Mouse (Mus musculus) hindbrain, embryonic 12.5 days (tissue): Measurements from ENCODE around the gene Rnf222. TPM values are rescaled to one million over a fixed set of nuclear protein-coding genes. Genes with fewer than 3 reads are reported as not detected.

Experiments used
- ATAC-seq: fragments of 200-750 bp; cut with Nextera tagmentation; 2 replicates; pipeline ENCODE4 v1.8.0; 2017; ENCODE audit warnings: moderate TSS enrichment; ENCODE audit not compliant: low FRiP score
- H3K27ac ChIP-seq: fragments of 300-500 bp; sonication (generic); 2 replicates; pipeline ENCODE4 v1.5.1; 2016; ENCODE audit warnings: mild to moderate bottlenecking
- H3K27me3 ChIP-seq: fragments of 300-500 bp; sonication (generic); 2 replicates; pipeline ENCODE4 v1.6.1; 2016; ENCODE audit warnings: mild to moderate bottlenecking
- H3K36me3 ChIP-seq: fragments of 300-500 bp; sonication (generic); 2 replicates; pipeline ENCODE4 v1.6.1; 2016; ENCODE audit warnings: mild to moderate bottlenecking
- H3K4me1 ChIP-seq: fragments of 300-500 bp; sonication (generic); 2 replicates; pipeline ENCODE4 v1.6.1; 2016
- H3K4me2 ChIP-seq: fragments of 300-500 bp; sonication (generic); replicated peaks from 2 replicates; pipeline ENCODE4 v1.6.1; 2016; ENCODE audit warnings: mild to moderate bottlenecking
- H3K4me3 ChIP-seq: fragments of 300-500 bp; sonication (generic); 2 replicates; pipeline ENCODE4 v1.5.1; 2016; ENCODE audit warnings: mild to moderate bottlenecking
- H3K9ac ChIP-seq: fragments of 300-500 bp; sonication (generic); 2 replicates; pipeline ENCODE4 v1.6.1; 2016; ENCODE audit warnings: mild to moderate bottlenecking, moderate library complexity
- H3K9me3 ChIP-seq: fragments of 300-500 bp; sonication (generic); replicated peaks from 2 replicates; pipeline ENCODE4 v1.6.1; 2016; ENCODE audit warnings: mild to moderate bottlenecking
- WGBS: fragments of 180-500 bp; shearing (Covaris S2); methylation state at CpG from one replicate; pipeline ENCODE4 v1.1.7; 2016; 5-methylcytosine and 5-hydroxymethylcytosine counted together
- polyA plus RNA-seq: library from polyadenylated mRNA; unstranded; fragments of >200 nt; fragmentation: Nextera tagmentation; extraction: Ambion mirVana; gene quantifications from 2 replicates; pipeline ENCODE4 v1.2.1, GENCODE M21; 2016

Gene Rnf222
- polyA plus RNA-seq, result 0.07 TPM in 1 of 2 replicates, not detected in the other

DNA sequence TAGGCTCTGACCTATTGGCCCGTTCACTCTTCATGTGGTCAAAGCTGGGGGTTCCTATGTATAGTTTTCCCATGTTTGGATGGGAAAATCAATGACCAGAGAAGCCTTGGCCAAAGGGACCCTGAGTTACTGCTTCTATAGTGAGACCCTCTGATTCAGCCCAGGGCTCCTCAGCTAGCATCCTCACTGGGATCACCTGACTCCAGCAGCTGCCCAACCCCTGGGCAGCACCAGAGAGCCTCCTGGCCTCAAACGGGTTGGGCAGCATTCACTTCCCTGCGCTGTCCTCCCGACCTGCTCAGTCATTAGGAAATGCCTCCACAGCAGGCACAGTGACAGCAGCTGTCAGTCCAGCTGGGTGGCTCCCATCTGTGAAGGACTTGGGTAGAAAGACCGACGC, at the start of gene Rnf222:
Gene Rnf222, plus strand, starts transcription at position 301 of the 400 bp plus-strand sequence.
- WGBS, result 35% methylated on average over 6 of the region's 6 CpGs
- no peak for ATAC-seq
- no peak within 1 kb of the TSS for H3K9ac ChIP-seq
- no peak within 1 kb of the TSS for H3K4me3 ChIP-seq
- H3K4me2 ChIP-seq, result no peak within 1 kb of the TSS
- H3K4me1 ChIP-seq, result no peaks in the 10 kb centered on the region
- no peaks in the 10 kb centered on the region for H3K9me3 ChIP-seq
- H3K27ac ChIP-seq, result no peak within 1 kb of the TSS
- H3K27me3 ChIP-seq, result no peaks in the 10 kb centered on the region
- H3K36me3 ChIP-seq, result no peaks in the 10 kb centered on the region

DNA sequence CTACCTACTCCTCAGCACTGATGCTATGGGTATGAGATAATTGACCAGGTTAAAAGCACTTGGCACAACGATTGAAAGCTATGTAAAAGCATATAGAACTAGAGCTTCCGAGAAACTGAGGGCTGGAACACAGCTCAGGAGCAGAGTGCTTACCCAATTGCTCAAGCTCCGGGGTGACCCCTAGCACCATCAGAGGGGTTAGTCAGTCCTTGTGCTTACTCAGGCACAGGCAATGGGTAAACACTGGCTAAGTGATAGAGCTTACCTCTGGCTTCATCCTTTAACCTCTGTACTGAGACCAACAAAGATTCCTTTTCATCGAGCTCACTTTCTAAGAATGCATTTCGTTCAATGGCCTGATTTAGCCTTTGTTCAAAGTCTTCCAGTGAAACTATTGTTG, 48.7 kb upstream of the Rnf222 start:
- no peaks in the 10 kb centered on the region for H3K27me3 ChIP-seq
- WGBS, result 66% methylated on average over 5 of the region's 5 CpGs
- no peak overlapping the region for H3K4me2 ChIP-seq
- H3K9ac ChIP-seq, result no peak overlapping the region
- ATAC-seq, result no peak
- no peaks in the 10 kb centered on the region for H3K4me1 ChIP-seq
- no peak overlapping the region for H3K27ac ChIP-seq
- no peaks in the 10 kb centered on the region for H3K9me3 ChIP-seq
- H3K36me3 ChIP-seq, result peaks cover 58% of the 10 kb centered on the region
- no peak overlapping the region for H3K4me3 ChIP-seq

DNA sequence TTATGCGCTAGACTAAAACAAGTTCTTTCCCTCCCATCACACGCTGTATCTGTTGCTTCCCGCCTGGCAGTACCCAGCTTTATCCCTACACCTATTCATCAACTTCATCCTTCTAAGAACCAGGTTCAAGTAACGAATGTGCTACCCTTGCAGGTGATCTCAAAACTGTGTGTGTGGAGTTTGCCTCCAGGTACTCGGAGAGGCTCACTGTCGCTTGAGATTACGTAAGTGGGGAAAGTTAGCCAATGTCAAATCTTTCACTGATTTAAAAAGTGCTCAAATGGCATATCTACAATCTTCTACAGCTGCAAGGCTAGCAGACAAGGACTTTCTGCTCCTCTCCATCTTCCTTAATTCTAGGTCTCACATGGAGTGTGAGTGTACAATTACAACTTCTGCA, 37.5 kb upstream of the Rnf222 start:
- Histone ChIP-seq H3K4me2 (peak overlapping the region; percentile 76), H3K9ac (no peak overlapping the region)
- ATAC-seq, result no peak

DNA sequence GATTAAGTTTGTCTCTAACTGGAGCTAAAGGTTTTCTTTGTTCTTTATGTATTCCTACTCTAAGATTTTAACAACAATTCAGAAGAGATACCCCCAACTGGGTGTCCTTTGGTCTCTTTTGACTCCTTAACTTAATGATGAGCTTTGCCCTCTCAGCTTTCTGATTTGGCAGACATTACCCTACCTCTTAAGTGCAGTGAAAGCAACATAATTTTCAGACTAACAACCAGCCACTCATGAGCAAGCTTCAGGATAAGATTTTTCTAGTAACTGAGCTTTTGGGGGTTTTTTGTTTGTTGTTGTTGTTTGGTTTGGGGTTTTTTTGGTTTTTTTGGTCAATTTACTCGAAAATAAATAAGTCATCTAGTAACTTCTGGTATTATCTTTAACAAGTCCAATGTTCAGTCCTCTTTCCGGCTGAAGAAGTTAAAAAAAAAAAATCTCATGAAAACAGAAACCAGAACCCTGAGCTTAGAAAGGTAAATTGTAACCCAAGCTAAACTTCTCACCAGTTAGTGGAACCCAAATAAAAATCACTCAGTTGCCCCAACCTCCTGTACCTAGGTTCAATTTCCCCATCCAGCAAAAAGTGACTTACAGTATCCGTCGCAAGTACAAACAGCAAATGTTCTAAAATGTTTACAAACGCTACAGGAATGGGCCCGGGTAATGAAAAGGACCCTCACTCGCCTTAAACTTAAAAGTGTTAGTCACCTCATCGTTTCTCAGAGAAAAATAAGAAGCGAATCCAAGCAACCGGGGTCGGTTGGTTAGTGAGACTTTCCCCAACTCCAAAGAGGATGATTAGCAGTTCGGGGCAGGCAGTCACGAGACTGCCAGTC, 36.5 kb upstream of the Rnf222 start:
- peak overlapping the region; percentile 95 for H3K27ac ChIP-seq
- peaks cover 8% of the 10 kb centered on the region; the same call in 1 of the 2 replicates for H3K27me3 ChIP-seq
- H3K4me3 ChIP-seq, result peak overlapping the region; percentile 98
- no peaks in the 10 kb centered on the region for H3K36me3 ChIP-seq
- H3K9ac ChIP-seq, result peak overlapping the region; percentile 94
- H3K4me1 ChIP-seq, result peaks cover 31% of the 10 kb centered on the region
- H3K9me3 ChIP-seq, result no peaks in the 10 kb centered on the region
- 5% methylated on average over 13 of the region's 13 CpGs for WGBS
- H3K4me2 ChIP-seq, result peak overlapping the region; percentile 76
- ATAC-seq, result no peak

More for the DNA sequence above, 37.5 kb upstream of the Rnf222 start:
- no peaks in the 10 kb centered on the region for H3K36me3 ChIP-seq
- 88% methylated on average over 7 of the region's 7 CpGs for WGBS
- H3K9me3 ChIP-seq, result no peaks in the 10 kb centered on the region
- H3K4me3 ChIP-seq, result no peak overlapping the region
- H3K27me3 ChIP-seq, result 0 out of 2 replicates have a peak, but pooled peaks cover 3% of the 10 kb centered on the region
- peaks cover 31% of the 10 kb centered on the region for H3K4me1 ChIP-seq
- no peak overlapping the region for H3K27ac ChIP-seq

DNA sequence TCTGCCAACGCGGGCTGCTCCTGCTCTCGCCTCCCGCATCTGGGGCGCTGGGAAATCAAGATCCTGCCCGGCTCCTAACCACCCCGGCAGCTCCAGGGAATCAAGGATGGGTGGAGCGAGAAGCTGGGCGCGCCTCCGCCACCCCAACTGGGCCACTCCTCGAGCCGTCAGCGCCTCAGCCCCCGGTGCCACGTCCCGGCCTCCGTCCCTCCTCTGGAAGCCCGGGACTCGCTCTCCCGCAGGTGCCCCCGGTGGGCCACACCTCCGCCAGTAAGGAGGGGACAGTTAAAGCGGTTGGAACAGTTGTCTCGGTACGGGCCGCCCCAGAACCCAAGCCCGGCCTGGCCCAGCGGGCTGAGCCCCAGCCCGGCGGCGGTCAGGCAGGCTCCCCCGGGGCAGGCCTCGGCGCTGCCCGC, 35.9 kb upstream of the Rnf222 start:
- ATAC-seq, result no peak; the same call in 1 of the 2 replicates
- under 1% methylated on average over 35 of the region's 36 CpGs for WGBS

DNA sequence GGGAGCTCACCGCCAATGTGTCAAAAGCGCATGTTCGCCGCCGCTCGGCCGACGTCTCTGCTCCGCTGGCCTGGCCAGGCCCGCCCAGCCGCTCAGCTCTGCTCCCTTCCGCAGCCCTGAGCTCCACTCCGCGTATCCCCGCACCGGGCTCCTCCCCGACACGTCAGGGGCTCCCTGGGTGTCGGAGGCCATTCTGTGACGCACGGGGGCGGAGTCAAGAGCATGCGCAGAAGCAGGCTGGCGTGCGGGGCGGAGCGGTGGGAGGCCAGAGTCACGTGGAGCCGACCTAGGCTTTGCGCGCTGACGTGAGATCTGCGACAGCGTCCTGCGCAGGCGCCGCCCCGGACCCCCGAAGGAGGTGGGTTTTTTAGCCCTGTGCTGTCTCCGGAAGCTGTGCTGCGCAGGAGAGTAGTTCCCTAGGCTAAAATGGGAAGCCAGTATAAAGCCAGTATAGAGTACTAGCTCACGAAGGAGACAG, 35.4 kb upstream of the Rnf222 start:
- peak; percentile 100 for ATAC-seq
- Histone ChIP-seq H3K9me3 (no peaks in the 10 kb centered on the region), H3K4me3 (peak overlapping the region; percentile 98), H3K36me3 (no peaks in the 10 kb centered on the region), H3K4me2 (peak overlapping the region; percentile 76), H3K27me3 (peaks cover 8% of the 10 kb centered on the region; the same call in 1 of the 2 replicates), H3K9ac (peak overlapping the region; percentile 94), H3K4me1 (peaks cover 31% of the 10 kb centered on the region), H3K27ac (peak overlapping the region; percentile 95)
- WGBS, result under 1% methylated on average over 42 of the region's 42 CpGs

More for the DNA sequence above, 35.9 kb upstream of the Rnf222 start:
- no peaks in the 10 kb centered on the region for H3K9me3 ChIP-seq
- H3K4me2 ChIP-seq, result peak overlapping the region; percentile 76
- H3K27me3 ChIP-seq, result peaks cover 8% of the 10 kb centered on the region; the same call in 1 of the 2 replicates
- peak overlapping the region; percentile 95 for H3K27ac ChIP-seq
- peak overlapping the region; percentile 94 for H3K9ac ChIP-seq
- H3K4me3 ChIP-seq, result peak overlapping the region; percentile 98
- H3K36me3 ChIP-seq, result no peaks in the 10 kb centered on the region
- H3K4me1 ChIP-seq, result peaks cover 31% of the 10 kb centered on the region

DNA sequence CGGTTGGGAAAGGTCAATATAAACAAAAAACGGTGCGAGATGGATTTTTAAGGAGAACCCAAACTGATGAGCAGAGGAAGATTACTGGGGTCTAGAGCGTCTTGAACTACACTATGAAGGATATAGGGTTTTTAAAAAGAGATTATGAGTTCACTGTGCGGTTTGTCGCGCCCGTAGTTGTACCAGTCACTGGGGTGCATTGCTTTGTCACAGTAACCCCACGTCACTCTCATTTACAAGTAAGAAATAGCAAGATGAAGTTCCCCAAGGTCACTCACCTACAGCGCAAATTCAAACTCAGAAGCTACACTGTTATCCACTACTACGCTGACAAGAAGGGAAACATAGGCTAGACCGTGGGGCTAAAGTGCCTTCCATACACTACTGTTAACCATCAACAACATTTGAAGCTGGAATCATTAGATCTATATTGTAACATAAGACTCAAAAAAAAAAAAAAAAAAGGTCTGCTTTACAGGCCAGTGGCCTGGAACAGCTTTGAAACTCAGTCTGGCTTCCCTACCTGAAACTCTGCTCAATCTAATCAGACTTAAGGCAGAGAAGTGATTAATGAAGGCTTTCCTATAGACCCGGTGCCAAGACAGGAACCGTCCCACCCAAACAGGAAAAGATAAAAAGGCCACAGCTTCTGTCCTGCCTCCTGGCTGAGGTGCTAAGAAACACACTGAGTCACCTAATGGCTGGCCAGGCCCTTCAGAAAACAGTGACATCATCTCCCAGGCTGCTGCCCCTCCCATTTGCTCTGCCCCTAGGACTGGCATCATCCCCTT, 34.5 kb upstream of the Rnf222 start:
- H3K27ac ChIP-seq, result peak overlapping the region; percentile 71; the same call in 1 of the 2 replicates
- ATAC-seq, result no peak
- H3K36me3 ChIP-seq, result no peaks in the 10 kb centered on the region
- H3K4me1 ChIP-seq, result peaks cover 31% of the 10 kb centered on the region
- H3K9ac ChIP-seq, result peak overlapping the region; percentile 63
- peaks cover 8% of the 10 kb centered on the region; the same call in 1 of the 2 replicates for H3K27me3 ChIP-seq
- peak overlapping the region; percentile 76 for H3K4me2 ChIP-seq
- 47% methylated on average over 14 of the region's 14 CpGs for WGBS
- no peaks in the 10 kb centered on the region for H3K9me3 ChIP-seq
- H3K4me3 ChIP-seq, result peak overlapping the region; percentile 98

DNA sequence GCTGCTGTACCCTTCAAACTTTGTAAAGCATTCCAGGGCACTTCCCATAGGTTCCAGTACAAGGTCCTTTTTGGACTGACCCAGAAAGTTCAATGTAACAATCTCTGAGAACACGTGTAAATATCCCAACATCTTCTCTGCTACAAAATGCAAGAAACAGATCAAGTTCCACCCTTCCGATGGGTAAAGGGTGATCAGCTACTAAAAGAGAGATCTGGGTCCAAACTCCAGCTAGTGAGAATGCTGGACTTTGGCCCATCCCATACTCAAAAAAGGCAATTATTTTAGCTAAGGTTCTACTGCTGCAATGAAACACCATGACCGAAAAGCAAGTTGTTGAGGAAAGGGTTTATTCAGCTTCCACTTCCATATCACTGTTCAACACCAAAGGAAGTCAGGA, 33.7 kb upstream of the Rnf222 start:
- Histone ChIP-seq H3K27me3 (peaks cover 8% of the 10 kb centered on the region; the same call in 1 of the 2 replicates), H3K36me3 (no peaks in the 10 kb centered on the region), H3K9me3 (no peaks in the 10 kb centered on the region), H3K4me1 (peaks cover 28% of the 10 kb centered on the region), H3K4me2 (no peak overlapping the region), H3K9ac (no peak overlapping the region), H3K4me3 (no peak overlapping the region), H3K27ac (no peak overlapping the region)
- ATAC-seq, result no peak
- 87% methylated on average over 3 of the region's 3 CpGs for WGBS

DNA sequence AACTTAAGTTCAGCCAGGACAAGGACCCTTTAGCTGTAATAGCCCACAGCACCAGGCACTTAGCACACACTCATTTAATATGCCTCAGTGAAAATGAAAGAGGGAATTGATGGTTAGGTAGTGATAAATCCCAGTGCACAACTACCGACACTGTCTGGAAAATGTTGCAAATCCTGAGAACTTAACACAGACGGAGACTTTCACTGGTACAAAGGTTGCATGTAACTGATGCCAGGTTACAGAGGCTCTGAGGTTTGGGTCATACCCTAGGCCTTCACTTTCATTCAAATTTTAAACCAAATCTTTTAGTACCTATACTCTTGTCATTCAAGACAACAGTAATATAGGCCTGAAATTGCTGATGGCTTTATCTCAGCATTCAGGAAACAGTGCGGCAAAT, 31.0 kb upstream of the Rnf222 start:
- no peak overlapping the region for H3K27ac ChIP-seq
- ATAC-seq, result no peak
- H3K9ac ChIP-seq, result no peak overlapping the region
- no peak overlapping the region for H3K4me2 ChIP-seq
- no peak overlapping the region for H3K4me3 ChIP-seq
- no peaks in the 10 kb centered on the region for H3K9me3 ChIP-seq
- no peaks in the 10 kb centered on the region for H3K36me3 ChIP-seq
- peaks cover 8% of the 10 kb centered on the region; the same call in 1 of the 2 replicates for H3K27me3 ChIP-seq
- WGBS, result 93% methylated on average over 3 of the region's 3 CpGs
- H3K4me1 ChIP-seq, result peaks cover 9% of the 10 kb centered on the region

DNA sequence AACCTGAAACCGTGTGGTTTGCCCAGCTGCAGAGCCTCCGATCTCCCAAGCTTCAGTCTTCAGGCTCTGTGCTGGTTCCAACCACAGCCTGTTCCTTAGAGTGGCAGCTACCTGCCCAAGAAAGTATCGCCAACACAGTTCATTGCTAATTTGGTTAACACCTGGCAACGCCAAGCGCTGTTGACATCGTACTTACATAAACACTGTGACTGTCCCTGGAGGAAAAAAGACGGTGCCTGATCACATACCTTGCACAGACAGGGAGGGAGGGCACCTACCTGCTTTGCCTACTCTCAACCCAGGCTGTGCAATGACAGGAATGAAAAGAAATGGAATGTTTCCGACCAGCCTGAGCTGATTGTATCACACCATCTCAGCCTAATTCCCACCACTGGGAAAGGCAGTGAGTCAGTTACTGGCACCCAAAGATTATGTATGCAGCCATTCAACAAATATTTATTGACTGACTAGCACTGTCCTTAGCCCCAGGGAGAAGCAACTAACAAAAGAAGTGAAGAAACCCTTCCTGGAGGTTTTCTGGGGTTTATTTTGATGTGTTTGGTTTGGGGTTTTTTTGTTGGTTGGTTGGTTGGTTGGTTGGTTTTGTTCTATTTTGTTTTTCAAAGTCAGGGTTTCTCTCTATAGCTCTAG, 28.3 kb upstream of the Rnf222 start:
- no peaks in the 10 kb centered on the region for H3K9me3 ChIP-seq
- H3K4me3 ChIP-seq, result no peak overlapping the region
- H3K4me2 ChIP-seq, result no peak overlapping the region
- H3K27me3 ChIP-seq, result peaks cover 8% of the 10 kb centered on the region; the same call in 1 of the 2 replicates
- H3K36me3 ChIP-seq, result no peaks in the 10 kb centered on the region
- no peak overlapping the region for H3K9ac ChIP-seq
- no peaks in the 10 kb centered on the region for H3K4me1 ChIP-seq
- H3K27ac ChIP-seq, result no peak overlapping the region
- WGBS, result 81% methylated on average over 8 of the region's 8 CpGs
- ATAC-seq, result no peak

DNA sequence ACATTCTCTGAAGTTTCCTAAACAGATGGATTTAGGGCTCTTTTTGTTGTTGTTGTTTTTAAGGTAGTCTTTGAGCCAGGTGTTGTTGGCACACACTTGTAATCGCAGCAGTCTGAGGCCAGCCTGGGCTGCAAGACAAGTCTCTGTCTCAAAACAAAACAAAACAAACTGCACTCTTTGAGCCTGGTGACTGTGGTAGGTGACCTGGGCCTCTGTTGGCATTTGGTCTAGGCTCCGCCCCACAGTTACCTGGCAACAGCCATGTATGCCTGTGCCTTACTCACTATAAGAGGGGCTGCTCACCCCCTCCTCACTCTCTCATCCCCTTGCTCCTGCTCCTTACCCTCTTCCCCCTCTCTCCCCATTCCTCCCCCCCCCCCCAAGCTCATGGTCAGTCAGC, 26.1 kb upstream of the Rnf222 start:
- Histone ChIP-seq H3K27ac (no peak overlapping the region), H3K4me1 (no peaks in the 10 kb centered on the region)
- ATAC-seq, result no peak

More for the DNA sequence above, 26.1 kb upstream of the Rnf222 start:
- 79% methylated on average over 2 of the region's 2 CpGs for WGBS
- Histone ChIP-seq H3K9ac (no peak overlapping the region), H3K4me2 (no peak overlapping the region), H3K9me3 (no peaks in the 10 kb centered on the region), H3K4me3 (no peak overlapping the region), H3K27me3 (no peaks in the 10 kb centered on the region), H3K36me3 (no peaks in the 10 kb centered on the region)
